Mouse (Mus musculus): Measurements from ENCODE around the gene Nrsn2. TPM values are rescaled to one million over a fixed set of nuclear protein-coding genes. Genes with fewer than 3 reads are reported as not detected.
"Not testable (repeated sequence)": the region's sequence is repeated elsewhere in the genome, so short reads cannot be mapped to it uniquely, and the experiment has no call there.

The Nrsn2 gene
- total RNA-seq, 2 experiments from 2014 or later = 74.6 to 90.8 TPM

GRCm38 (mm10) chr2:152375652-152376344 is 640 bp downstream of the Nrsn2 start:
- H3K4me3 ChIP-seq = peak overlapping the region; percentile 42
- peak overlapping the region; percentile 3; the same call in 1 of the 2 replicates for H3K27ac ChIP-seq
- DNase-seq (ENCODE audit: extremely low spot score in 1 of 2, low spot score in 2 of 2) = peak; percentile 43 to 73
- no peak for TF ChIP-seq CTCF (IDR thresholded peaks at IDR 0.05)
- intact Hi-C loops (cut with DNase I) = no loop called here

- Histone ChIP-seq H3K4me3 (no peak overlapping the region), H3K27ac (no peak overlapping the region)
- intact Hi-C loops (cut with DNase I) = no loop called here
- no peak for DNase-seq (ENCODE audit: extremely low spot score in 1 of 2, low spot score in 2 of 2)
- no peak for TF ChIP-seq CTCF (IDR thresholded peaks at IDR 0.05)
These were observed 2.9 kb downstream of the Nrsn2 start for GRCm38 (mm10) chr2:152373547-152373946.

GRCm38 (mm10) chr2:152372661-152373060 is 3.8 kb downstream of the Nrsn2 start:
- TF ChIP-seq CTCF (IDR thresholded peaks at IDR 0.05) = no peak
- no peak overlapping the region for H3K27ac ChIP-seq
- intact Hi-C loops (cut with DNase I) = no loop called here
- DNase-seq (ENCODE audit: extremely low spot score in 1 of 2, low spot score in 2 of 2) = no peak
- no peak overlapping the region for H3K4me3 ChIP-seq

GRCm38 (mm10) chr2:152372104-152372503 is 4.3 kb downstream of the Nrsn2 start:
- intact Hi-C loops (cut with DNase I) = no loop called here
- H3K27ac ChIP-seq = no peak overlapping the region
- DNase-seq (ENCODE audit: extremely low spot score in 1 of 2, low spot score in 2 of 2) = no peak
- no peak overlapping the region for H3K4me3 ChIP-seq
- no peak for TF ChIP-seq CTCF (IDR thresholded peaks at IDR 0.05)

GRCm38 (mm10) chr2:152368532-152369140 is 7.8 kb downstream of the Nrsn2 start:
- Histone ChIP-seq H3K27ac (no peak overlapping the region), H3K4me3 (no peak overlapping the region)
- DNase-seq (ENCODE audit: extremely low spot score in 1 of 2, low spot score in 2 of 2) = peak; percentile 42 to 44
- intact Hi-C loops (cut with DNase I) = loop anchor here (2.0 to 5.0 kb wide), 2 partner anchors 256 to 340 kb away; no protein-coding TSS in a partner anchor
- peak; percentile 85 for TF ChIP-seq CTCF (IDR thresholded peaks at IDR 0.05)

GRCm38 (mm10) chr2:152367917-152368316 is 8.5 kb downstream of the Nrsn2 start:
- no peak for DNase-seq (ENCODE audit: extremely low spot score in 1 of 2, low spot score in 2 of 2)
- Histone ChIP-seq H3K4me3 (no peak overlapping the region), H3K27ac (no peak overlapping the region)
- TF ChIP-seq CTCF (IDR thresholded peaks at IDR 0.05) = no peak
- intact Hi-C loops (cut with DNase I) = loop anchor here (2.0 to 5.0 kb wide), 2 partner anchors 256 to 339 kb away; no protein-coding TSS in a partner anchor

GRCm38 (mm10) chr2:152363245-152364147 is 12.9 kb downstream of the Nrsn2 start:
- intact Hi-C loops (cut with DNase I) = no loop called here
- peak; percentile 62 to 73 for DNase-seq (ENCODE audit: extremely low spot score in 1 of 2, low spot score in 2 of 2)
- Histone ChIP-seq H3K4me3 (no peak overlapping the region), H3K27ac (no peak overlapping the region)
- peak; percentile 73 for TF ChIP-seq CTCF (IDR thresholded peaks at IDR 0.05)

GRCm38 (mm10) chr2:152361193-152361592 is 15.2 kb downstream of the Nrsn2 start:
- DNase-seq (ENCODE audit: extremely low spot score in 1 of 2, low spot score in 2 of 2) = no peak
- intact Hi-C loops (cut with DNase I) = no loop called here
- no peak for TF ChIP-seq CTCF (IDR thresholded peaks at IDR 0.05)
- H3K4me3 ChIP-seq = no peak overlapping the region
- H3K27ac ChIP-seq = no peak overlapping the region

GRCm38 (mm10) chr2:152360271-152360775 is 16.1 kb downstream of the Nrsn2 start:
- intact Hi-C loops (cut with DNase I) = no loop called here
- no peak for TF ChIP-seq CTCF (IDR thresholded peaks at IDR 0.05)
- no peak for DNase-seq (ENCODE audit: extremely low spot score in 1 of 2, low spot score in 2 of 2)
- Histone ChIP-seq H3K27ac (no peak overlapping the region; the same call in 1 of the 2 replicates), H3K4me3 (no peak overlapping the region)

- intact Hi-C loops (cut with DNase I) = no loop called here
- Histone ChIP-seq H3K27ac (no peak overlapping the region), H3K4me3 (no peak overlapping the region)
- no peak for DNase-seq (ENCODE audit: extremely low spot score in 1 of 2, low spot score in 2 of 2)
- TF ChIP-seq CTCF (IDR thresholded peaks at IDR 0.05) = no peak
These were observed 16.8 kb downstream of the Nrsn2 start for GRCm38 (mm10) chr2:152359616-152360015.

- H3K4me3 ChIP-seq; intact Hi-C loops (cut with DNase I); H3K27ac ChIP-seq: not testable (repeated sequence)
These were observed 17.5 kb downstream of the Nrsn2 start for GRCm38 (mm10) chr2:152358977-152359376.

More at GRCm38 (mm10) chr2:152358977-152359376, 17.5 kb downstream of the Nrsn2 start:
- not testable (repeated sequence) for DNase-seq (ENCODE audit: extremely low spot score in 1 of 2, low spot score in 2 of 2)
